Mouse (Mus musculus) heart, embryonic 13.5 days (tissue): ENCODE results near the gene Efhb. TPM values are rescaled to one million over a fixed set of nuclear protein-coding genes. Genes with fewer than 3 reads are reported as not detected.

Experiments
- ATAC-seq: fragments of 200-750 bp; cut with Nextera tagmentation; 2 replicates; pipeline ENCODE4 v1.8.0; 2017; ENCODE audit warnings: moderate TSS enrichment; ENCODE audit not compliant: insufficient number of reproducible peaks, low FRiP score, low TSS enrichment; ENCODE audit errors: extremely low read depth
- H3K27ac ChIP-seq: fragments of 300-500 bp; sonication (generic); replicated peaks from 2 replicates; pipeline ENCODE4 v1.5.1; 2015; ENCODE audit warnings: moderate library complexity, mild to moderate bottlenecking, inconsistent platforms
- H3K27me3 ChIP-seq: fragments of 300-500 bp; sonication (generic); replicated peaks from 2 replicates; pipeline ENCODE4 v1.6.1; 2015; ENCODE audit warnings: mild to moderate bottlenecking, inconsistent platforms
- H3K36me3 ChIP-seq: fragments of 300-500 bp; sonication (generic); 2 replicates; pipeline ENCODE4 v1.6.1; 2015; ENCODE audit warnings: mild to moderate bottlenecking, inconsistent platforms
- H3K4me1 ChIP-seq: fragments of 300-500 bp; sonication (generic); 2 replicates; pipeline ENCODE4 v1.6.1; 2015; ENCODE audit warnings: inconsistent platforms
- H3K4me2 ChIP-seq: fragments of 300-500 bp; sonication (generic); 2 replicates; pipeline ENCODE4 v1.6.1; 2015; ENCODE audit warnings: inconsistent platforms, mild to moderate bottlenecking, moderate library complexity
- H3K4me3 ChIP-seq: fragments of 300-500 bp; sonication (generic); 2 replicates; pipeline ENCODE4 v1.5.1; 2015; ENCODE audit warnings: moderate library complexity, mild to moderate bottlenecking, inconsistent platforms
- H3K9ac ChIP-seq: fragments of 300-500 bp; sonication (generic); 2 replicates; pipeline ENCODE4 v1.6.1; 2015; ENCODE audit warnings: inconsistent platforms, mild to moderate bottlenecking, moderate library complexity
- H3K9me3 ChIP-seq: fragments of 300-500 bp; sonication (generic); 2 replicates; pipeline ENCODE4 v1.6.1; 2016; ENCODE audit warnings: inconsistent platforms
- WGBS: fragments of 180-500 bp; shearing (Covaris S2); methylation state at CpG from one replicate; pipeline ENCODE4 v1.1.7; 2015; ENCODE audit warnings: mixed read lengths; 5-methylcytosine and 5-hydroxymethylcytosine counted together
- polyA plus RNA-seq: library from polyadenylated mRNA; unstranded; fragments of >200 nt; fragmentation: Nextera tagmentation; extraction: Ambion mirVana; gene quantifications from 2 replicates; pipeline ENCODE4 v1.2.1, GENCODE M21; 2015

Efhb gene
- polyA plus RNA-seq, 1 experiment from 2014 or later = 0.25 TPM

DNA sequence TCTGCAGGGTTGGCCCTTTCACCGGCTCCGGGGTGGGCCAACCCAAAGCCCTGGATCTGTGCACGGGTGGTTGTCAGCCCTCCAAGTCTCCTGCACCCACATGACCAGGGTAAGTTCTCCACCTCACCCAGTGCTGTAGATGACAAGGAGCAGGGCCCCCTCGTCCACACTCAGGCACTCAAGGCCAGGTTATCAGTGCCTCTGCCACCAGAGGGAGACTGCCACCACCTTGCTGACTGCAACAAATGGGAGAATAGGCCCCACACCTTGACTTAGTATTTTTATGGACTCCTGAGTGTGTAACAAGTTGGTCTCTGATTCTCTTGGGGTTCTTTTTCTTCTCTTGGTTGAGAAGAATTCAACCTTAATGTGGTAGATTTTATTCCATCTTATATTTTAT, 2.4 kb upstream of the Efhb start:
- ATAC-seq = no peak
- no peaks in the 10 kb centered on the region for H3K36me3 ChIP-seq
- no peaks in the 10 kb centered on the region for H3K27me3 ChIP-seq
- no peak overlapping the region for H3K4me3 ChIP-seq
- WGBS = 46% methylated on average over 4 of the region's 4 CpGs
- H3K9me3 ChIP-seq = no peaks in the 10 kb centered on the region
- H3K9ac ChIP-seq = no peak overlapping the region
- no peak overlapping the region for H3K4me2 ChIP-seq
- peaks cover 10% of the 10 kb centered on the region for H3K4me1 ChIP-seq
- H3K27ac ChIP-seq = no peak overlapping the region

GRCm38 (mm10) chr17:53463496-53463840, 347 bp upstream of the Efhb start:
- Histone ChIP-seq H3K4me2 (peak overlapping the region; percentile 74), H3K4me3 (peak overlapping the region; percentile 57), H3K27me3 (no peaks in the 10 kb centered on the region), H3K9ac (peak overlapping the region; percentile 76), H3K27ac (no peak overlapping the region), H3K9me3 (no peaks in the 10 kb centered on the region), H3K36me3 (no peaks in the 10 kb centered on the region), H3K4me1 (peaks cover 10% of the 10 kb centered on the region)
- ATAC-seq = no peak
- 18% methylated on average over 7 of the region's 9 CpGs for WGBS

DNA sequence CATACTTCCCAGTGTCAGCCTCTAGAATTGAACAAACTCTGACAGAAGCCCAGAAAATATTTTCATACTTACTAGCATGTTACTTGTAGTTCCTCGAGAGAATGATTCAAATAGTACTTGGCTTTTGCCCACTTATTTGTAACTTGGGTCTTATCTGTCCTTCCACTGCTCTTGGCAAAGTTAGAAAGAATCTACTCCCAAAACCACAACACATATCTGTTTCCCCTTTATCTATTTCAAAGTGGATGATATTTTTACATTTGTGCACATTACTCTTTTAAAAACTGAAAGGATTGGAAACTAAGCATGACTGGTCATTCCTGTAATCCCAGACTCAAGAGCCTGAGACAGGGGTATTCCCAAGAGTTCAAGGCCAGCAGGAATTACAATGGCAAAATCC, 6.4 kb downstream of the Efhb start:
- Histone ChIP-seq H3K9ac (no peak overlapping the region), H3K4me3 (no peak overlapping the region), H3K4me2 (no peak overlapping the region), H3K4me1 (no peaks in the 10 kb centered on the region), H3K27me3 (no peaks in the 10 kb centered on the region), H3K27ac (no peak overlapping the region), H3K36me3 (no peaks in the 10 kb centered on the region), H3K9me3 (peaks cover 8% of the 10 kb centered on the region)
- no peak for ATAC-seq
- 31% methylated on average over 1 of the region's 1 CpGs for WGBS

- H3K4me2 ChIP-seq = no peak overlapping the region
- H3K9ac ChIP-seq = no peak overlapping the region
- no peaks in the 10 kb centered on the region for H3K36me3 ChIP-seq
- peaks cover 8% of the 10 kb centered on the region for H3K9me3 ChIP-seq
- H3K4me1 ChIP-seq = no peaks in the 10 kb centered on the region
- ATAC-seq = no peak
- no peak overlapping the region for H3K4me3 ChIP-seq
- no peak overlapping the region for H3K27ac ChIP-seq
- 67% methylated on average over 2 of the region's 2 CpGs for WGBS
- no peaks in the 10 kb centered on the region for H3K27me3 ChIP-seq
These were observed 7.0 kb downstream of the Efhb start for GRCm38 (mm10) chr17:53456152-53456551.

DNA sequence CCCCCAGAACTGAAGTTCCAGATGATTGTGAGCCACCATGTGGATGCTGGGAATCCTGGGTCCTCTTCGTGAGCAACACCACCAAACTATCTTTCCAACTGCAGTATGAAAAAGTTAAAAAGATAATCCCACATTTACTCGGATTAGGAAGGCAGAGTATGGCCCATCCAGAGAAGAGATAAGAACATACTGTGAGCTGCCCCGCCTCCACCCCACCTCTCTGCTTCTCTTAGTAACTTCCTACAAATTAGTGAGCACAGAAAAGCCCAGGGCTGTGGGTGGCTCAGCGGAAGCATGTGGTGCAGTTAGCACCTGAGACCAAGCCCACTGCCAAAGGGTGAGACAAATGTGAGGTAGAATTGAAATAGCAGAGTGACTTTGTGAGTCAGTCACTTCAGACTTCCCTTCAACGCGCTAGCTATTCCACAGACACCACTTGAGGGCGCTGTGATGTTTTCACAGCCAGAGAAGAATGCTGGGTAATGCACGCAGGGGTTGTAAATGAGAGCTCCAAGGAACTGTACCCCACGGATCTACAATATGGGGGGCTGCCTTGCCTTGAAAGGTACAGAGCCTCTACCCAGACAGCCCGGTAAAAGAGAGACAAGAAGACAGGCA, 60.3 kb downstream of the Efhb start:
- no peaks in the 10 kb centered on the region for H3K27me3 ChIP-seq
- WGBS = 27% methylated on average over 10 of the region's 10 CpGs

DNA sequence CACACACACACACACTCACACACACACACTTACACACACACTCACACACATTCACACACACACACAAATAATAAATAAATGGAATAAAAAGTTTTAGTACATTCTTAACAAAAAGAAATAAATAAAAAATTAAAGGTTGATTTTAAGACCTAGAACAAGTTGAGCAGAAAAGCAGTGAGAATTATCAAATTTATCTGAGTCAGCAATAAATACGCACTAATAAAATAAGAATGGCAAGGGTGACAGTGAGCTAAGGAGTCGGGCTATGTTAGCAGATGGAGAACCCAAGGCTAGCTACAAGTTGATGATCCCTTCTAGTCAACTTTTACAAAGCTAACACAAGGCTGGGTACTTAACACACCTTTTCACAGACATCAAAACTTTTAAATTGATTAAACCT, 69.9 kb downstream of the Efhb start:
- no peak overlapping the region for H3K9ac ChIP-seq
- WGBS = 76% methylated on average over 2 of the region's 2 CpGs
- H3K4me1 ChIP-seq = no peaks in the 10 kb centered on the region
- no peak overlapping the region for H3K4me2 ChIP-seq
- no peak overlapping the region for H3K27ac ChIP-seq
- no peak for ATAC-seq
- no peaks in the 10 kb centered on the region for H3K9me3 ChIP-seq
- no peaks in the 10 kb centered on the region for H3K27me3 ChIP-seq
- no peaks in the 10 kb centered on the region for H3K36me3 ChIP-seq
- no peak overlapping the region for H3K4me3 ChIP-seq

More for the DNA sequence above, 60.3 kb downstream of the Efhb start:
- Histone ChIP-seq H3K4me3 (peak overlapping the region; percentile 1; the same call in 1 of the 2 replicates), H3K9ac (peak overlapping the region; percentile 48; the same call in 1 of the 2 replicates), H3K36me3 (no peaks in the 10 kb centered on the region), H3K27ac (no peak overlapping the region), H3K9me3 (no peaks in the 10 kb centered on the region), H3K4me1 (no peaks in the 10 kb centered on the region), H3K4me2 (peak overlapping the region; percentile 42; the same call in 1 of the 2 replicates)
- no peak for ATAC-seq

GRCm38 (mm10) chr17:53389507-53389906, 73.6 kb downstream of the Efhb start:
- Histone ChIP-seq H3K4me2 (no peak overlapping the region), H3K4me1 (no peaks in the 10 kb centered on the region), H3K27ac (no peak overlapping the region), H3K27me3 (no peaks in the 10 kb centered on the region), H3K36me3 (no peaks in the 10 kb centered on the region), H3K9ac (no peak overlapping the region), H3K9me3 (no peaks in the 10 kb centered on the region), H3K4me3 (no peak overlapping the region)
- 34% methylated on average over 4 of the region's 4 CpGs for WGBS
- no peak for ATAC-seq

DNA sequence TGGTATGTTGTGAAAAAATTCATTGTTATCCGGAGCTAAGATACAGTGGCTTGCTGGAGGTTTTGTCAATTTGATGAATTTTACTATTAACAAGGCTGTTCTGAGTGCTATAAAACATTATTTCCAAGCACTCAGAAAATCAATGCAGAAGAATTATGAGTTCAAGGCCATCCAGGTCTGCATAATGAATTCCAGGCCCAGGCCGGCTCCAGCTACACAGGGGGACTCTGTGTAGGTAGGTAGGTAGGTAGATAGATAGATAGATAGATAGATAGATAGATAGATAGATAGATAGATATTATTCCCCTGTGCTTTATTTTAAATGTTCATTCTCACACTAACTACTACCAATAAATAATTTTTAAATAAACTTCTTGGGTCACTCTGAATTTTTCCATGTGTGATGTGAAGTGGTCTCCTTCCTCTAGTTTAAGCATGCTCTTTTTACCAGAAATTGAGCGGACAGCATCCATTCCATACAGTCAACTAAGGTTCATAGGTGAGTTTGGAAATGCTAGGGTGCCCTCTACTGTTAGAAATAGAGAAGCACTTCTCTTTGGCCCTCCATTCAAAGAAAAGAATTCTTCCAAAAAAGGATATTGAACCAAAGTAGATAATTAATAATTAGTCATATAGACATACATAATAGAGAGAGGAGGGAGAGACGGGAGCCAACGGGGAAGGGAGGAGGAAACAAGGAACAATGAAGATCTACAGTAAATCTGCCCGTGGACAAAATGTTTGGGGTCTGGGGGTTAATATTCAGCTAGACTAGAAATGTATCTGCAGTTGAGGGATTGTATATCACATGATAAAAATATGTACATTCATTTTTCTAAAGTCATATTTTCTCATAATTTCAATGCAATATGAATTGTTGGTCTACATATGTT, 75.3 kb downstream of the Efhb start:
- Histone ChIP-seq H3K4me2 (no peak overlapping the region), H3K36me3 (no peaks in the 10 kb centered on the region), H3K27ac (no peak overlapping the region), H3K27me3 (no peaks in the 10 kb centered on the region), H3K4me3 (no peak overlapping the region), H3K9me3 (no peaks in the 10 kb centered on the region), H3K9ac (no peak overlapping the region), H3K4me1 (no peaks in the 10 kb centered on the region)
- ATAC-seq = no peak
- WGBS = 43% methylated on average over 6 of the region's 6 CpGs

DNA sequence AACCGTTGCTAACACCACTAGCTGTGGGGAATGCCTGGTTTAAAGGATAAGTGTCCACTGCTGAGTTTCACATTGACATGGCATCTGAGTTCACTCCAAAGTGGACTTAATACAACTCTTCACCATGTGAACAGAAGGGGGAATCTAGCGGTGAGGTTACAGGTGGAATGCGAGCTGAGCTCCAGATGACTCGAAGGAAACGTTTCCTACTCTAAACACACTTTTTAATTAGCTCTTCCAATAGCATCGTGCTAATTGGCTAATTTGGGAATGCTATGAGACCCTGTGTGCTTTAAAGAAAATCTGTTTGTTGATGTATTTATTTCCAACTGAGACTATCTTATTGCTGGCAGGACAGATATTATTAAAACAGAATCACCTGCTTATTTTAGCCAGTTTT, 76.3 kb downstream of the Efhb start:
- no peaks in the 10 kb centered on the region for H3K36me3 ChIP-seq
- no peak overlapping the region for H3K4me3 ChIP-seq
- ATAC-seq = no peak
- H3K9me3 ChIP-seq = no peaks in the 10 kb centered on the region
- WGBS = 67% methylated on average over 6 of the region's 6 CpGs
- no peak overlapping the region for H3K4me2 ChIP-seq
- no peak overlapping the region for H3K9ac ChIP-seq
- no peak overlapping the region for H3K27ac ChIP-seq
- no peaks in the 10 kb centered on the region for H3K27me3 ChIP-seq
- H3K4me1 ChIP-seq = no peaks in the 10 kb centered on the region

DNA sequence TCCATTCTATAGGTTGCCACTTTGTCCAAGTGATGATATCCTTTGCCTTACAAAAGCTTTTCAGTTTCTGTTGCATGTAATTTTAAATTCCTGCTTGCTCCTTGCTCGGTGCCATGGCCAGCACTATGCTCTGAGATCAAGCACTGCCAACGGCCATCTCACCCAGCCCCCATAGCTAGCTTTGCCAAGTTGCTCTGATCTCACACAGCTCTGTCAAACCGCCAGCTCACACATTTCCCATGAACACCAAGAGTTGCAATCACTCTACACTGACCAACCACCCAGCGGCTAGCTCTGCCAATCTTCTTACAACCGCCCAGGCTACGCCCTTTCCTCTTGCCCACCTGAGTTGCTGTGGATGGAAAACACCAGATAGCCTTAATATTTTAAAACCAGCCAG, 99.0 kb downstream of the Efhb start:
- Histone ChIP-seq H3K9me3 (peaks cover 16% of the 10 kb centered on the region; the same call in 1 of the 2 replicates), H3K4me3 (no peak overlapping the region), H3K36me3 (no peaks in the 10 kb centered on the region), H3K27me3 (no peaks in the 10 kb centered on the region), H3K4me1 (no peaks in the 10 kb centered on the region), H3K27ac (no peak overlapping the region), H3K4me2 (no peak overlapping the region), H3K9ac (no peak overlapping the region)
- WGBS = 73% methylated on average over 6 of the region's 6 CpGs
- ATAC-seq = no peak
